Mouse (Mus musculus) testis, adult 2 months (tissue): ENCODE results near the gene Atg101.
A peak's percentile ranks its signal among the peaks of the same experiment; 100 is the strongest.

Experiments
- CTCF ChIP-seq: fragments of 200-500 bp; IDR thresholded peaks from 2 replicates; pipeline ENCODE4 v1.5.1; 2012; ENCODE audit warnings: low read depth, mild to moderate bottlenecking, inconsistent platforms, low read length, moderate library complexity; ENCODE audit not compliant: control insufficient read depth, insufficient read depth, insufficient replicate concordance
- POLR2A ChIP-seq: fragments of 200-500 bp; IDR thresholded peaks from 2 replicates; pipeline ENCODE4 v1.6.1; 2012; ENCODE audit warnings: low read depth, mild to moderate bottlenecking, inconsistent platforms, low read length, moderate library complexity; ENCODE audit not compliant: control insufficient read depth

DNA sequence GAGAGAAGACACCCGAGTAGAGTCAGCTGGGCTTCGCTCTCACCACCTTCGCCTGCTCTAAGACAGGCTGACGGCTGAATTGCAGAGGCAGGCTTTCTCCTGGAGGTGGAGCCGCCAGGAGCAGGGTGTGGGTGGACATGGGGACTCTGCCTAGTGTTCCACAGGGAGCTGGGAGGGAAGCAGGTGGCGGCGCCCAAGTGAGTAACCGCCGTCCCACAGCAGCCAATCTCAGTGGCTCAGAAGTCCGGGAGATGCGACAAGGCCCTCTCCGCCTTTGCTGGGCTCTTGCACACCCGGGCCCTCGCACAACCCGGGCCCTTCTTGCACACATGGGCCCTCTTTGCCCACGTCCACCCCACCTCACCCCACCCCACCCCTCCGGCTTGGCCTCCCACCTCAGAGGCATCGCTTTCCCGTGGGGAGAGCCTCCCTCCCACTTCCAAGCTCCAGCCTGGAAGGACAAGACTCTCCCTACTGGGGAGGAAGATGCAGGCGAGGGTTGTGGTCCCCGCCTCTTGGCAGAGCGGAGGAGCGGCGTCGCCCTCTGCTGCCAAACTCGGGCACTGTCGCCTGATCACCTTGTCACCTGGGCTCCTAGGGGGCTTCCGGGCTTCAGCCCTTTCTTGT lies 45.1 kb upstream of the Atg101 start:
- TF ChIP-seq CTCF = peak; percentile 47; the same call in 1 of the 2 replicates
- no peak for TF ChIP-seq POLR2A
